Mouse (Mus musculus) lung, embryonic 16.5 days (tissue): ENCODE measurements around the gene 1700017N19Rik. TPM values are rescaled to one million over a fixed set of nuclear protein-coding genes. Genes with fewer than 3 reads are reported as not detected.
"Not testable (repeated sequence)": the region's sequence is repeated elsewhere in the genome, so short reads cannot be mapped to it uniquely, and the experiment has no call there.

ENCODE experiments used
- ATAC-seq: fragments of 200-750 bp; cut with Nextera tagmentation; 2 replicates; pipeline ENCODE4 v1.8.0; 2017; ENCODE audit warnings: low read depth, mild to moderate bottlenecking, moderate library complexity
- H3K27ac ChIP-seq: fragments of 300-500 bp; sonication (generic); 2 replicates; pipeline ENCODE4 v1.5.1; 2014; ENCODE audit warnings: mild to moderate bottlenecking, control low read depth, low read length
- H3K27me3 ChIP-seq: fragments of 300-500 bp; sonication (generic); 2 replicates; pipeline ENCODE4 v1.6.1; 2014; ENCODE audit warnings: low read depth, low read length, mixed read lengths; ENCODE audit not compliant: control insufficient read depth, insufficient read depth
- H3K36me3 ChIP-seq: fragments of 300-500 bp; sonication (generic); 2 replicates; pipeline ENCODE4 v1.6.1; 2014; ENCODE audit warnings: low read length; ENCODE audit not compliant: control insufficient read depth, insufficient read depth
- H3K4me1 ChIP-seq: fragments of 300-500 bp; sonication (generic); replicated peaks from 2 replicates; pipeline ENCODE4 v1.6.1; 2014; ENCODE audit warnings: low read length, mixed read lengths; ENCODE audit not compliant: control insufficient read depth, insufficient read depth
- H3K4me2 ChIP-seq: fragments of 300-500 bp; sonication (generic); 2 replicates; pipeline ENCODE4 v1.6.1; 2014; ENCODE audit warnings: low read depth, low read length, control low read depth
- H3K4me3 ChIP-seq: fragments of 300-500 bp; sonication (generic); 2 replicates; pipeline ENCODE4 v1.5.1; 2014; ENCODE audit warnings: mild to moderate bottlenecking, low read length, control low read depth
- H3K9ac ChIP-seq: fragments of 300-500 bp; sonication (generic); 2 replicates; pipeline ENCODE4 v1.6.1; 2014; ENCODE audit warnings: low read length, control low read depth
- H3K9me3 ChIP-seq: fragments of 300-500 bp; sonication (generic); 2 replicates; pipeline ENCODE4 v1.6.1; 2016; ENCODE audit warnings: low read length; ENCODE audit not compliant: control insufficient read depth
- WGBS: fragments of 180-500 bp; shearing (Covaris S2); extraction: QIAGEN DNeasy Blood & Tissue Kit; methylation state at CpG from one replicate; pipeline ENCODE4 v1.1.7; 2014; 5-methylcytosine and 5-hydroxymethylcytosine counted together
- polyA plus RNA-seq: library from polyadenylated mRNA; unstranded; fragments of >200 nt; fragmentation: Nextera tagmentation; extraction: Ambion mirVana; gene quantifications from 2 replicates; pipeline ENCODE4 v1.2.1, GENCODE M21; 2015

Gene 1700017N19Rik
- not detected in 2 replicates for polyA plus RNA-seq

- 63% methylated on average over 1 of the region's 1 CpGs for WGBS
- no peaks in the 10 kb centered on the region for H3K36me3 ChIP-seq
These were observed at the start of gene 1700017N19Rik, which contains the start of gene 4930430F08Rik for GRCm38 (mm10) chr10:100590323-100590722. 1700017N19Rik (plus strand) TSS chr10:100590484. 4930430F08Rik (minus strand) TSS chr10:100590423.

GRCm38 (mm10) chr10:100556566-100557175 is 33.6 kb upstream of the 1700017N19Rik start:
- H3K4me3 ChIP-seq = no peak overlapping the region
- no peaks in the 10 kb centered on the region for H3K4me1 ChIP-seq
- H3K9ac ChIP-seq = no peak overlapping the region
- no peak for ATAC-seq
- no peaks in the 10 kb centered on the region for H3K36me3 ChIP-seq
- H3K27me3 ChIP-seq = no peaks in the 10 kb centered on the region
- no peaks in the 10 kb centered on the region for H3K9me3 ChIP-seq
- no peak overlapping the region for H3K27ac ChIP-seq
- 84% methylated on average over 3 of the region's 3 CpGs for WGBS
- no peak overlapping the region for H3K4me2 ChIP-seq

More at GRCm38 (mm10) chr10:100590323-100590722, at the start of gene 1700017N19Rik, which contains the start of gene 4930430F08Rik:
- Histone ChIP-seq H3K27me3 (no peaks in the 10 kb centered on the region), H3K4me3 (peak within 1 kb of the TSS; percentile 90), H3K4me1 (peaks cover 8% of the 10 kb centered on the region), H3K27ac (no peak within 1 kb of the TSS), H3K4me2 (peak within 1 kb of the TSS; percentile 89), H3K9ac (no peak within 1 kb of the TSS), H3K9me3 (no peaks in the 10 kb centered on the region)
- ATAC-seq = no peak

- H3K36me3 ChIP-seq, H3K9ac ChIP-seq, H3K4me1 ChIP-seq, H3K4me2 ChIP-seq, H3K4me3 ChIP-seq, H3K27me3 ChIP-seq, H3K9me3 ChIP-seq, H3K27ac ChIP-seq, ATAC-seq: not testable (repeated sequence)
- WGBS = 88% methylated on average over 3 of the region's 3 CpGs
These were observed 29.9 kb upstream of the 1700017N19Rik start for GRCm38 (mm10) chr10:100560194-100560883.

- WGBS = 74% methylated on average over 3 of the region's 3 CpGs
- H3K9me3 ChIP-seq = no peaks in the 10 kb centered on the region
- H3K27ac ChIP-seq = no peak overlapping the region
- no peaks in the 10 kb centered on the region for H3K27me3 ChIP-seq
- H3K4me3 ChIP-seq = no peak overlapping the region
- peaks cover 5% of the 10 kb centered on the region; the same call in 1 of the 2 replicates for H3K36me3 ChIP-seq
- no peak overlapping the region for H3K4me2 ChIP-seq
- no peaks in the 10 kb centered on the region for H3K4me1 ChIP-seq
- ATAC-seq = no peak
- H3K9ac ChIP-seq = no peak overlapping the region
These were observed 26.2 kb upstream of the 1700017N19Rik start for GRCm38 (mm10) chr10:100564112-100564511.

GRCm38 (mm10) chr10:100571707-100572106 is 18.6 kb upstream of the 1700017N19Rik start:
- Histone ChIP-seq H3K4me1 (no peaks in the 10 kb centered on the region), H3K4me3 (no peak overlapping the region), H3K36me3 (peaks cover 8% of the 10 kb centered on the region), H3K27ac (no peak overlapping the region), H3K9ac (no peak overlapping the region), H3K27me3 (no peaks in the 10 kb centered on the region), H3K9me3 (no peaks in the 10 kb centered on the region), H3K4me2 (no peak overlapping the region)
- no peak for ATAC-seq
- WGBS = 81% methylated on average over 3 of the region's 3 CpGs

GRCm38 (mm10) chr10:100574505-100575149 is 15.7 kb upstream of the 1700017N19Rik start:
- H3K36me3 ChIP-seq = peaks cover 15% of the 10 kb centered on the region
- no peaks in the 10 kb centered on the region for H3K27me3 ChIP-seq
- H3K27ac ChIP-seq = no peak overlapping the region
- WGBS = 82% methylated on average over 7 of the region's 7 CpGs
- no peak overlapping the region for H3K9ac ChIP-seq
- H3K4me3 ChIP-seq = no peak overlapping the region
- no peaks in the 10 kb centered on the region for H3K9me3 ChIP-seq
- no peak overlapping the region for H3K4me2 ChIP-seq
- no peak for ATAC-seq
- no peaks in the 10 kb centered on the region for H3K4me1 ChIP-seq

- no peak for ATAC-seq
- Histone ChIP-seq H3K4me3 (no peak overlapping the region), H3K4me1 (no peaks in the 10 kb centered on the region), H3K9me3 (no peaks in the 10 kb centered on the region), H3K9ac (no peak overlapping the region), H3K36me3 (peaks cover 15% of the 10 kb centered on the region), H3K27ac (no peak overlapping the region), H3K27me3 (no peaks in the 10 kb centered on the region), H3K4me2 (no peak overlapping the region)
- 84% methylated on average over 7 of the region's 7 CpGs for WGBS
These were observed 15.0 kb upstream of the 1700017N19Rik start for GRCm38 (mm10) chr10:100575294-100575693.

- no peak overlapping the region for H3K27ac ChIP-seq
- peaks cover 8% of the 10 kb centered on the region for H3K4me1 ChIP-seq
- H3K9me3 ChIP-seq = no peaks in the 10 kb centered on the region
- no peak for ATAC-seq
- no peak overlapping the region for H3K9ac ChIP-seq
- no peak overlapping the region for H3K4me2 ChIP-seq
- no peaks in the 10 kb centered on the region for H3K36me3 ChIP-seq
- WGBS = 71% methylated on average over 3 of the region's 3 CpGs
- H3K27me3 ChIP-seq = no peaks in the 10 kb centered on the region
- H3K4me3 ChIP-seq = no peak overlapping the region
These were observed 6.1 kb upstream of the 1700017N19Rik start for GRCm38 (mm10) chr10:100584178-100584577.

GRCm38 (mm10) chr10:100588524-100588923 is 1.8 kb upstream of the 1700017N19Rik start:
- Histone ChIP-seq H3K4me2 (peak overlapping the region; percentile 89), H3K4me3 (peak overlapping the region; percentile 90), H3K9me3 (no peaks in the 10 kb centered on the region), H3K4me1 (peaks cover 8% of the 10 kb centered on the region), H3K9ac (peak overlapping the region; percentile 84), H3K27me3 (no peaks in the 10 kb centered on the region), H3K27ac (no peak overlapping the region), H3K36me3 (no peaks in the 10 kb centered on the region)
- 35% methylated on average over 7 of the region's 7 CpGs for WGBS
- ATAC-seq = 0 out of 2 replicates have a peak, but pooled peaks have one; percentile 8
